Mouse (Mus musculus): Measurements from ENCODE around the gene B130006D01Rik. TPM values are rescaled to one million over a fixed set of nuclear protein-coding genes. Genes with fewer than 3 reads are reported as not detected.

Gene B130006D01Rik
- total RNA-seq (2014; rRNA removed) (1.0 and 1.9 TPM in 2 replicates), polyA plus RNA-seq (2012; rRNA removed) (0.02 and 0.10 TPM in 2 replicates)

GRCm38 (mm10) chr11:95723287-95723686, at the start of gene B130006D01Rik:
B130006D01Rik (plus strand) TSS chr11:95723587.
- 64% methylated on average over 5 of the region's 5 CpGs for WGBS
- H3K27ac ChIP-seq (replicated peaks; ENCODE audit: insufficient read depth, low read depth, low read length), result no peak within 1 kb of the TSS
- H3K79me2 ChIP-seq (ENCODE audit: control insufficient read depth, insufficient read depth, low read length), result peaks cover 28% of the 10 kb centered on the region; the same call in 1 of the 2 replicates

GRCm38 (mm10) chr11:95675498-95675897, 47.9 kb upstream of the B130006D01Rik start:
- H3K9ac ChIP-seq (ENCODE audit: low read depth, low read length), result no peak overlapping the region
- no peaks in the 10 kb centered on the region for H3K27me3 ChIP-seq (ENCODE audit: control insufficient read depth, insufficient read depth, low read length)
- DNase-seq (ENCODE audit: extremely low read depth, low read depth, low spot score), result peak; percentile 26
- H3K4me3 ChIP-seq (ENCODE audit: insufficient read depth, low read depth, low read length), result no peak overlapping the region
- H3K79me2 ChIP-seq (ENCODE audit: control insufficient read depth, insufficient read depth, low read length), result no peaks in the 10 kb centered on the region
- H3K27ac ChIP-seq (replicated peaks; ENCODE audit: insufficient read depth, low read depth, low read length), result no peak overlapping the region
- no peaks in the 10 kb centered on the region for H3K4me1 ChIP-seq (ENCODE audit: control insufficient read depth, insufficient read depth, low read length)
- TF ChIP-seq POLR2A (IDR thresholded peaks at IDR 0.05; ENCODE audit: extremely low read depth, insufficient read depth, low read length) (no peak), CTCF (IDR thresholded peaks at IDR 0.05; ENCODE audit: low read depth, low read length) (no peak)
- peaks cover 39% of the 10 kb centered on the region for H3K36me3 ChIP-seq (ENCODE audit: control insufficient read depth, insufficient read depth, low read length)
- 76% methylated on average over 14 of the region's 14 CpGs for WGBS

More at GRCm38 (mm10) chr11:95723287-95723686, at the start of gene B130006D01Rik:
- TF ChIP-seq CTCF (IDR thresholded peaks at IDR 0.05; ENCODE audit: low read depth, low read length) (no peak), POLR2A (IDR thresholded peaks at IDR 0.05; ENCODE audit: extremely low read depth, insufficient read depth, low read length) (no peak)
- Histone ChIP-seq H3K4me3 (ENCODE audit: insufficient read depth, low read depth, low read length) (no peak within 1 kb of the TSS), H3K36me3 (ENCODE audit: control insufficient read depth, insufficient read depth, low read length) (no peaks in the 10 kb centered on the region), H3K27me3 (ENCODE audit: control insufficient read depth, insufficient read depth, low read length) (no peaks in the 10 kb centered on the region), H3K4me1 (ENCODE audit: control insufficient read depth, insufficient read depth, low read length) (peaks cover 21% of the 10 kb centered on the region), H3K9ac (ENCODE audit: low read depth, low read length) (no peak within 1 kb of the TSS)
- no peak for DNase-seq (ENCODE audit: extremely low read depth, low read depth, low spot score)

GRCm38 (mm10) chr11:95676307-95676706, 47.1 kb upstream of the B130006D01Rik start:
- no peak overlapping the region for H3K9ac ChIP-seq (ENCODE audit: low read depth, low read length)
- H3K27ac ChIP-seq (replicated peaks; ENCODE audit: insufficient read depth, low read depth, low read length), result no peak overlapping the region
- peaks cover 40% of the 10 kb centered on the region for H3K36me3 ChIP-seq (ENCODE audit: control insufficient read depth, insufficient read depth, low read length)
- TF ChIP-seq POLR2A (IDR thresholded peaks at IDR 0.05; ENCODE audit: extremely low read depth, insufficient read depth, low read length) (no peak), CTCF (IDR thresholded peaks at IDR 0.05; ENCODE audit: low read depth, low read length) (no peak)
- no peaks in the 10 kb centered on the region for H3K79me2 ChIP-seq (ENCODE audit: control insufficient read depth, insufficient read depth, low read length)
- no peaks in the 10 kb centered on the region for H3K27me3 ChIP-seq (ENCODE audit: control insufficient read depth, insufficient read depth, low read length)
- no peaks in the 10 kb centered on the region for H3K4me1 ChIP-seq (ENCODE audit: control insufficient read depth, insufficient read depth, low read length)
- WGBS, result 77% methylated on average over 6 of the region's 6 CpGs
- H3K4me3 ChIP-seq (ENCODE audit: insufficient read depth, low read depth, low read length), result no peak overlapping the region
- DNase-seq (ENCODE audit: extremely low read depth, low read depth, low spot score), result no peak

- WGBS, result 95% methylated on average over 14 of the region's 14 CpGs
- no peaks in the 10 kb centered on the region for H3K79me2 ChIP-seq (ENCODE audit: control insufficient read depth, insufficient read depth, low read length)
- H3K4me1 ChIP-seq (ENCODE audit: control insufficient read depth, insufficient read depth, low read length), result no peaks in the 10 kb centered on the region
- H3K27ac ChIP-seq (replicated peaks; ENCODE audit: insufficient read depth, low read depth, low read length), result no peak overlapping the region
- no peak overlapping the region for H3K4me3 ChIP-seq (ENCODE audit: insufficient read depth, low read depth, low read length)
- DNase-seq (ENCODE audit: extremely low read depth, low read depth, low spot score), result no peak
- H3K36me3 ChIP-seq (ENCODE audit: control insufficient read depth, insufficient read depth, low read length), result peaks cover 31% of the 10 kb centered on the region
- TF ChIP-seq POLR2A (IDR thresholded peaks at IDR 0.05; ENCODE audit: extremely low read depth, insufficient read depth, low read length) (no peak), CTCF (IDR thresholded peaks at IDR 0.05; ENCODE audit: low read depth, low read length) (no peak)
- H3K27me3 ChIP-seq (ENCODE audit: control insufficient read depth, insufficient read depth, low read length), result no peaks in the 10 kb centered on the region
- no peak overlapping the region for H3K9ac ChIP-seq (ENCODE audit: low read depth, low read length)
These were observed 45.3 kb upstream of the B130006D01Rik start for GRCm38 (mm10) chr11:95677925-95678701.

- H3K4me1 ChIP-seq (ENCODE audit: control insufficient read depth, insufficient read depth, low read length), result no peaks in the 10 kb centered on the region
- no peak for DNase-seq (ENCODE audit: extremely low read depth, low read depth, low spot score)
- 85% methylated on average over 9 of the region's 9 CpGs for WGBS
- H3K27ac ChIP-seq (replicated peaks; ENCODE audit: insufficient read depth, low read depth, low read length), result no peak overlapping the region
- H3K4me3 ChIP-seq (ENCODE audit: insufficient read depth, low read depth, low read length), result no peak overlapping the region
- H3K79me2 ChIP-seq (ENCODE audit: control insufficient read depth, insufficient read depth, low read length), result no peaks in the 10 kb centered on the region
- TF ChIP-seq CTCF (IDR thresholded peaks at IDR 0.05; ENCODE audit: low read depth, low read length), result no peak
- no peak for TF ChIP-seq POLR2A (IDR thresholded peaks at IDR 0.05; ENCODE audit: extremely low read depth, insufficient read depth, low read length)
- no peaks in the 10 kb centered on the region for H3K27me3 ChIP-seq (ENCODE audit: control insufficient read depth, insufficient read depth, low read length)
- peaks cover 23% of the 10 kb centered on the region for H3K36me3 ChIP-seq (ENCODE audit: control insufficient read depth, insufficient read depth, low read length)
- H3K9ac ChIP-seq (ENCODE audit: low read depth, low read length), result no peak overlapping the region
These were observed 41.3 kb upstream of the B130006D01Rik start for GRCm38 (mm10) chr11:95681995-95682601.
